In genomic region chr15:30271141-30271572, GRCm38 (mm10) we compare ENCODE assay signal across 12 mouse cellular contexts.
A peak's percentile ranks its signal among the peaks of the same experiment; 100 is the strongest.
DNase-seq lines count a peak whose midpoint lies in the region; ATAC-seq lines count a peak whose summit lies in the region.
"Had no signal": no experiment of that assay in that cellular context is flagged by ENCODE, and none has a peak within 500 bp of the region (broad histone marks: within the 10 kb centered on the region; RNA-seq: fewer than 3 reads in every experiment).

No protein-coding gene starts in this region.

- intact Hi-C loops in left cerebral cortex, postnatal 25 days (cut with DNase I): loop anchor here (5.0 kb wide), 1 partner anchor 99 kb away; the partner anchor contains the start of gene Ctnnd2
- intact Hi-C loops in heart, postnatal 14 days (cut with DNase I): no loop called here

- WGBS in forebrain, embryonic 15.5 days: 32% methylated on average over 8 of the region's 8 CpGs
- 89% methylated on average over 8 of the region's 8 CpGs for WGBS in forebrain, embryonic 10.5 days
- WGBS in liver, embryonic 16.5 days (ENCODE audit: insufficient replicate concordance): 58% methylated on average over 8 of the region's 8 CpGs
- WGBS in liver, embryonic 12.5 days (ENCODE audit: insufficient replicate concordance): 66% methylated on average over 8 of the region's 8 CpGs
- WGBS in forebrain, embryonic 16.5 days: 21% methylated on average over 8 of the region's 8 CpGs

- no peak overlapping the region for H3K9ac ChIP-seq in forebrain, embryonic 15.5 days (replicated peaks)
- no peak overlapping the region for H3K9ac ChIP-seq in liver, embryonic 16.5 days (ENCODE audit: low read depth, low read length)
- no peak overlapping the region for H3K9ac ChIP-seq in liver, embryonic 12.5 days
- H3K9ac ChIP-seq in forebrain, embryonic 16.5 days (replicated peaks; ENCODE audit: low read depth, low read length): no peak overlapping the region
- H3K9ac ChIP-seq: lung, embryonic 14.5 days had no signal

- no peaks in the 10 kb centered on the region for H3K27me3 ChIP-seq in forebrain, embryonic 15.5 days
- no peaks in the 10 kb centered on the region for H3K27me3 ChIP-seq in forebrain, embryonic 10.5 days (ENCODE audit: poor library complexity, severe bottlenecking)
- no peaks in the 10 kb centered on the region for H3K27me3 ChIP-seq in liver, embryonic 16.5 days (ENCODE audit: control insufficient read depth, insufficient read depth, low read depth, low read length)
- no peaks in the 10 kb centered on the region for H3K27me3 ChIP-seq in liver, embryonic 12.5 days (replicated peaks)
- H3K27me3 ChIP-seq in forebrain, embryonic 16.5 days (replicated peaks; ENCODE audit: control insufficient read depth, insufficient read depth, low read length): no peaks in the 10 kb centered on the region

- peak; percentile 80 for ATAC-seq in forebrain, embryonic 15.5 days (replicated peaks)
- peak; percentile 54; the same call in 1 of the 2 replicates for ATAC-seq in liver, embryonic 16.5 days (ENCODE audit: low read depth)
- ATAC-seq in liver, embryonic 12.5 days: no peak
- ATAC-seq in forebrain, embryonic 16.5 days: peak; percentile 81

- no peaks in the 10 kb centered on the region for H3K36me3 ChIP-seq in forebrain, embryonic 15.5 days
- no peaks in the 10 kb centered on the region for H3K36me3 ChIP-seq in forebrain, embryonic 10.5 days (replicated peaks)
- no peaks in the 10 kb centered on the region for H3K36me3 ChIP-seq in liver, embryonic 16.5 days (ENCODE audit: control insufficient read depth, insufficient read depth)
- no peaks in the 10 kb centered on the region for H3K36me3 ChIP-seq in liver, embryonic 12.5 days
- H3K36me3 ChIP-seq in forebrain, embryonic 16.5 days (ENCODE audit: control insufficient read depth, insufficient read depth): no peaks in the 10 kb centered on the region
- H3K36me3 ChIP-seq: hindbrain, embryonic 10.5 days had no signal

- no peak overlapping the region for H3K4me3 ChIP-seq in forebrain, embryonic 15.5 days
- H3K4me3 ChIP-seq in forebrain, embryonic 10.5 days: no peak overlapping the region
- no peak overlapping the region for H3K4me3 ChIP-seq in liver, embryonic 16.5 days (ENCODE audit: low read depth, low read length)
- H3K4me3 ChIP-seq in liver, embryonic 12.5 days: no peak overlapping the region
- H3K4me3 ChIP-seq in forebrain, embryonic 16.5 days (replicated peaks; ENCODE audit: low read length): no peak overlapping the region
- H3K4me3 ChIP-seq: gastrocnemius, adult 2 months; hindbrain, embryonic 10.5 days had no signal

- peak overlapping the region; percentile 64 for H3K27ac ChIP-seq in forebrain, embryonic 15.5 days (replicated peaks)
- H3K27ac ChIP-seq in forebrain, embryonic 10.5 days: no peak overlapping the region
- H3K27ac ChIP-seq in liver, embryonic 16.5 days (ENCODE audit: low read length): no peak overlapping the region
- H3K27ac ChIP-seq in liver, embryonic 12.5 days: no peak overlapping the region
- H3K27ac ChIP-seq in forebrain, embryonic 16.5 days (ENCODE audit: low read length): peak overlapping the region; percentile 68
- H3K27ac ChIP-seq: gastrocnemius, adult 2 months; hindbrain, embryonic 10.5 days had no signal

- no peaks in the 10 kb centered on the region for H3K9me3 ChIP-seq in forebrain, embryonic 15.5 days
- no peaks in the 10 kb centered on the region for H3K9me3 ChIP-seq in forebrain, embryonic 10.5 days
- no peaks in the 10 kb centered on the region for H3K9me3 ChIP-seq in liver, embryonic 16.5 days (replicated peaks; ENCODE audit: control insufficient read depth, low read length)
- H3K9me3 ChIP-seq in liver, embryonic 12.5 days (replicated peaks): no peaks in the 10 kb centered on the region
- no peaks in the 10 kb centered on the region for H3K9me3 ChIP-seq in forebrain, embryonic 16.5 days (ENCODE audit: control insufficient read depth, low read length)
- H3K9me3 ChIP-seq: hindbrain, embryonic 10.5 days had no signal

- DNase-seq in forebrain, embryonic 10.5 days (ENCODE audit: extremely low spot score, low spot score): no peak
- peak; percentile 45 to 83 for DNase-seq in left cerebral cortex, postnatal 25 days (ENCODE audit: low spot score in 2 of 2)
- DNase-seq in lung, postnatal 25 days (ENCODE audit: low spot score): no peak
- no peak for DNase-seq in heart, postnatal 14 days
- DNase-seq: gastrocnemius, adult 2 months; lung, embryonic 14.5 days had no signal

- no peak overlapping the region; the same call in 1 of the 2 replicates for H3K4me2 ChIP-seq in forebrain, embryonic 15.5 days (replicated peaks)
- no peak overlapping the region for H3K4me2 ChIP-seq in liver, embryonic 16.5 days (ENCODE audit: low read depth, low read length)
- H3K4me2 ChIP-seq in liver, embryonic 12.5 days: no peak overlapping the region
- no peak overlapping the region for H3K4me2 ChIP-seq in forebrain, embryonic 16.5 days (ENCODE audit: low read length)
- H3K4me2 ChIP-seq: heart, embryonic 11.5 days; lung, embryonic 14.5 days had no signal

- peaks cover 38% of the 10 kb centered on the region for H3K4me1 ChIP-seq in forebrain, embryonic 15.5 days
- H3K4me1 ChIP-seq in forebrain, embryonic 10.5 days: peaks cover 8% of the 10 kb centered on the region; the same call in 1 of the 2 replicates
- no peaks in the 10 kb centered on the region for H3K4me1 ChIP-seq in liver, embryonic 16.5 days (ENCODE audit: control insufficient read depth, low read depth, low read length)
- H3K4me1 ChIP-seq in liver, embryonic 12.5 days: no peaks in the 10 kb centered on the region
- peaks cover 28% of the 10 kb centered on the region for H3K4me1 ChIP-seq in forebrain, embryonic 16.5 days (replicated peaks; ENCODE audit: control insufficient read depth, insufficient read depth, low read length)
- H3K4me1 ChIP-seq: hindbrain, embryonic 10.5 days had no signal

Comparison
In these comparisons a context has a peak if more than half of its experiments do, and no peak if none do; other contexts are left out.
1. H3K27ac ChIP-seq: peak in forebrain, embryonic 15.5 days (single experiment) and forebrain, embryonic 16.5 days (single experiment); none in forebrain, embryonic 10.5 days (single experiment), liver, embryonic 16.5 days (single experiment) and liver, embryonic 12.5 days (single experiment).
2. DNase-seq: peak in left cerebral cortex, postnatal 25 days (2 of 2); none in forebrain, embryonic 10.5 days (single experiment), lung, postnatal 25 days (single experiment) and heart, postnatal 14 days (0 of 2).